Mouse (Mus musculus) macrophage (primary cell): ENCODE results near the gene Gm17571. TPM values are rescaled to one million over a fixed set of nuclear protein-coding genes. Genes with fewer than 3 reads are reported as not detected.

ENCODE experiments used
- H3K27ac ChIP-seq: fragments of 350-480 bp; formaldehyde crosslinking; 2 replicates; pipeline ENCODE4 v1.9.0; 2021
- H3K36me3 ChIP-seq: fragments of 350-480 bp; formaldehyde crosslinking; 2 replicates; pipeline ENCODE4 v1.9.0; 2021; ENCODE audit errors: inconsistent target
- H3K4me3 ChIP-seq: fragments of 350-480 bp; formaldehyde crosslinking; 2 replicates; pipeline ENCODE4 v1.9.0; 2021; ENCODE audit errors: inconsistent target
- H3K79me2 ChIP-seq: fragments of 350-480 bp; formaldehyde crosslinking; 2 replicates; pipeline ENCODE4 v1.9.0; 2021; ENCODE audit errors: inconsistent target
- WGBS: methylation state at CpG from one replicate; pipeline ENCODE4 v1.1.7; 2026; ENCODE audit warnings: inconsistent platforms; ENCODE audit not compliant: missing documents; 5-methylcytosine and 5-hydroxymethylcytosine counted together
- polyA plus RNA-seq: library from polyadenylated mRNA; stranded (reverse); fragments of 250-400 nt; gene quantifications from 3 replicates; pipeline ENCODE4 v1.2.4, GENCODE M21; 2018; ENCODE audit warnings: inconsistent platforms
- total RNA-seq, 78 experiments: library from RNA; depleted of rRNA; stranded (reverse); fragments of 250-400 nt; gene quantifications; 1 replicate in 9 of 78; 2 replicates in 24 of 78; 3 replicates in 43 of 78; 4 replicates in 2 of 78; pipeline ENCODE4 v1.2.4; 2018; ENCODE audit warnings: inconsistent platforms in 56 of 78

Gm17571 gene
- not detected for total RNA-seq (2018; cell fraction: chromatin; rRNA removed)
- not detected for total RNA-seq (2018; cell fraction: cytosol; rRNA removed)
- total RNA-seq (2018; cell fraction: nucleus; rRNA removed): not detected
- polyA plus RNA-seq: not detected in 3 replicates

GRCm38 (mm10) chr9:13446703-13447285 is at the start of gene Gm17571:
TSS of gene Gm17571 (minus strand) at chr9:13446753.
- no peak within 1 kb of the TSS for H3K4me3 ChIP-seq
- H3K27ac ChIP-seq: no peak within 1 kb of the TSS
- WGBS: 72% methylated on average over 4 of the region's 4 CpGs
- no peaks in the 10 kb centered on the region for H3K79me2 ChIP-seq
- no peaks in the 10 kb centered on the region for H3K36me3 ChIP-seq

GRCm38 (mm10) chr9:13495530-13495929 is 49.0 kb upstream of the Gm17571 start:
- Histone ChIP-seq H3K36me3 (no peaks in the 10 kb centered on the region), H3K4me3 (no peak overlapping the region)

DNA sequence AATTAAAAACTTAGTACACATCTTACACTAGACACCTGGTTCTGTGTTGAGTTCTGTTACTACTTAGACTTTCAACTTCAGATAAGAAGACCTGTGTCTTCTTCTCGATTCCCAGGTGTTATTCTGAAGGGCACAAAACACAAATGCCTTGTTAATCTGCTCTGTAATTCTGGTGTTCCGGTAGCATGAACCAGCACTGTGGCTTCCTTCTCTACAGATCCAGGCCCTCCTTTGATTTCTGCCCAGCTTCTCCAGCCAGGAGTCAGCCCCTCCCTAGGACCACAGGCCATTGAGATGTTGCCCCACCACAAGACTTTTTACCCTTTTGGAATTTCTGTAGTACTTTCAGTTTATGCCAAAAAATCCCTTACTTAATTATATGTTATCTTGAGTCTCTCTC is 47.2 kb upstream of the Gm17571 start:
- H3K4me3 ChIP-seq: no peak overlapping the region
- no peak overlapping the region for H3K27ac ChIP-seq
- no peaks in the 10 kb centered on the region for H3K36me3 ChIP-seq
- no peaks in the 10 kb centered on the region for H3K79me2 ChIP-seq
- 93% methylated on average over 2 of the region's 2 CpGs for WGBS

More at GRCm38 (mm10) chr9:13495530-13495929, 49.0 kb upstream of the Gm17571 start:
- H3K79me2 ChIP-seq: no peaks in the 10 kb centered on the region
- H3K27ac ChIP-seq: no peak overlapping the region

DNA sequence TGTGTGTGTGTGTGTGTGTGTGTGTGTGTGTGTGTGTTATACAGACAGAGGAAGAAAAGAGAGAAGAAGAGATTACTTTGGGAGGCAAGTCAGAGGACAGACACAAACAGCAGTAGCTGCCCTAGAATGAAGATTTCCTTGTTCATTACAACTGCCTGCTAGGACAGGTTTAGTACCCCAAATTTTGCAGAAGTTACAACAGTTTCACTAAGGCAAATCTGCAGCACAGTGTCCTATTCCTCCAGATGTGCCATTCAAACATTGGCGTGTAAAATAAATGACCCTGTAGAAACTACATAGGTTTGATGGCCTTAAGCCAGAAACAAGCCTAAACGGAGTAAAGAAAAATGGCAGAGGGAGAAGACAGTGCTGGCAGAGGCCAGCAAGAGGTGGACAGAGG is 46.3 kb upstream of the Gm17571 start:
- Histone ChIP-seq H3K79me2 (no peaks in the 10 kb centered on the region), H3K36me3 (no peaks in the 10 kb centered on the region), H3K27ac (no peak overlapping the region), H3K4me3 (no peak overlapping the region)
- WGBS: 58% methylated on average over 2 of the region's 2 CpGs

DNA sequence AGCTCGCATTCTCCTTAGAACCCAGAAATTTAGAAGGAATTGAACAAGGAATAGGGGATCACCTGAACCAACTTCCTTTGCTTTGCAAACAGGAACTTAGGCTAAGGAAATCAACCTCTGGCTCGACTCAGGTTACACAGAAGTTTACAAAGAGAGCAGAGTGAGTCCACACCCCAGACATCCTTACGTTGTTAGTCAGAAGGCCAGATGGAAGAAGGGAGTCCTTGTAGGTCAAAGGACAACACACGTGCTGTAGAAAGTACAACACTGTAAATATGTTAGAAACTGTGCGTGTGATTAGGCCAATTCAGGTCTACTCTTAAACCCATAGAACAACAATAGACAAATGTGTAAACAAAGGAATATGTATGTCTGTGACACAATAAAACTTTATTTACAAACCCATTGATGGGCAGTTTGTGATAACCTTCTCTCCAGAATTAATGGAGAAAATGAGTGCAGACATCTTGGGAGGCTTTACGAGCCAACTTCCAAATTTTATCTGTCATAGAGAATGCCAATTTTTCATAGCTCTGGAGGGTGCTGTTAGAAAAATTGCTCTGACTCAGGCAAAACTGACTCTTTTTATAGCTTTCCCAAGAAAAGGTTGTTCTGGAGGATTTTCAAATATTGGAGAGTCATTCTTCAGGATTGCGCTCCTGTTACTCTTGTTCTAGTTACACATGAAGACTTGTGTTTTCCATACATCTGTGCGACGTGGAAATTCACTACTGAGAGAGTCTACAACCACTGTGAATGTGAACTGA is 45.5 kb upstream of the Gm17571 start:
- WGBS: 83% methylated on average over 9 of the region's 9 CpGs

DNA sequence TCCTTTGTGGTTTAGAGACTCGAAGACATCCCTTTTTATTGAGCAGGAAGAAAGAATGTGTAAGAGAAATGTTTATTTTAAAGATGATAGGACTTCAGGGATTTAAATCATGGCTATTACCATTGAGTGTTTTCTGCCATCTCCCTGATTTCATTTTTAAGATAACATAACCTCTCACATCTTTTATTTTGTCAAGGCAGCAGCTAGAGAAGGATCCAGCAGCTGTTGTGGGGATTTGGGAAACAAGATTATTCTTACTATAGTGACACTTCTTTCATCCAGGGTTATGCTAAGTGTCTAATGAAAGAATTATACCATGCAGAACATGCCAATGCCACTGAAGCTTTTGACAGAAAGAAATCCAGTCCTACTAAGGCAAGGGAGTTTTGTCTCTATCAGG is 44.6 kb upstream of the Gm17571 start:
- WGBS: 42% methylated on average over 1 of the region's 1 CpGs
- Histone ChIP-seq H3K36me3 (no peaks in the 10 kb centered on the region), H3K4me3 (no peak overlapping the region), H3K79me2 (no peaks in the 10 kb centered on the region), H3K27ac (no peak overlapping the region)

More for the DNA sequence above, 45.5 kb upstream of the Gm17571 start:
- Histone ChIP-seq H3K36me3 (no peaks in the 10 kb centered on the region), H3K27ac (no peak overlapping the region), H3K79me2 (no peaks in the 10 kb centered on the region), H3K4me3 (no peak overlapping the region)

GRCm38 (mm10) chr9:13485914-13486313 is 39.4 kb upstream of the Gm17571 start:
- Histone ChIP-seq H3K4me3 (no peak overlapping the region), H3K27ac (no peak overlapping the region), H3K79me2 (no peaks in the 10 kb centered on the region), H3K36me3 (no peaks in the 10 kb centered on the region)
- WGBS: 96% methylated on average over 1 of the region's 1 CpGs

GRCm38 (mm10) chr9:13484267-13485240 is 38.0 kb upstream of the Gm17571 start:
- no peaks in the 10 kb centered on the region for H3K79me2 ChIP-seq
- no peaks in the 10 kb centered on the region for H3K36me3 ChIP-seq
- no peak overlapping the region for H3K4me3 ChIP-seq
- H3K27ac ChIP-seq: no peak overlapping the region
- WGBS: 48% methylated on average over 12 of the region's 12 CpGs

- no peaks in the 10 kb centered on the region for H3K79me2 ChIP-seq
- H3K27ac ChIP-seq: no peak overlapping the region
- H3K4me3 ChIP-seq: no peak overlapping the region
- no peaks in the 10 kb centered on the region for H3K36me3 ChIP-seq
- WGBS: 92% methylated on average over 5 of the region's 5 CpGs
Measured at GRCm38 (mm10) chr9:13483199-13484068, 36.9 kb upstream of the Gm17571 start.

- Histone ChIP-seq H3K4me3 (no peak overlapping the region), H3K79me2 (no peaks in the 10 kb centered on the region), H3K27ac (no peak overlapping the region), H3K36me3 (no peaks in the 10 kb centered on the region)
- WGBS: 94% methylated on average over 4 of the region's 4 CpGs
Measured at GRCm38 (mm10) chr9:13479275-13479674, 32.7 kb upstream of the Gm17571 start.

DNA sequence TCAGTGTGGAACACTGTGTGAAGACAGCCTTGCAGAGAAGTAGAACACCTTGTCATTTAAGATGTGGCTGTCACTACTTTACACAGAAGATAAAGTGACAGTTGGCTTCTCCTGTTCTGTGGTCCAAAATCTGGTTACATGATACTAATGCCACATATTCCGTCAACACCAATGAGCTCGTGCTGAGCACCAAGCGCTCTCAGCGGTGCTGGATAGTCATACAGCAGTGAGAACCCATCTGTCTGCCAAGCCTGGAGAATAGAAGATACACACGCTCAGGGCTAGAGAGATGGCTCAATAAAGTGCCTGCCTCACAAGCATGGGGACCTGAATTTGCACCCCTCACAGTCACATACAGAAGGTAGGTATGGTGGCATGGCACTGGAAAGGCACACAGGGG is 28.4 kb upstream of the Gm17571 start:
- Histone ChIP-seq H3K79me2 (no peaks in the 10 kb centered on the region), H3K27ac (no peak overlapping the region), H3K36me3 (no peaks in the 10 kb centered on the region), H3K4me3 (no peak overlapping the region)
- 90% methylated on average over 5 of the region's 5 CpGs for WGBS

GRCm38 (mm10) chr9:13470013-13470412 is 23.5 kb upstream of the Gm17571 start:
- Histone ChIP-seq H3K27ac (no peak overlapping the region), H3K36me3 (no peaks in the 10 kb centered on the region), H3K79me2 (no peaks in the 10 kb centered on the region), H3K4me3 (no peak overlapping the region)
- 16% methylated on average over 7 of the region's 7 CpGs for WGBS

- Histone ChIP-seq H3K36me3 (no peaks in the 10 kb centered on the region), H3K27ac (no peak overlapping the region)
- WGBS: 68% methylated on average over 6 of the region's 6 CpGs
Measured at GRCm38 (mm10) chr9:13468778-13469177, 22.2 kb upstream of the Gm17571 start.

GRCm38 (mm10) chr9:13467745-13468144 is 21.2 kb upstream of the Gm17571 start:
- H3K27ac ChIP-seq: no peak overlapping the region
- H3K4me3 ChIP-seq: no peak overlapping the region
- WGBS: 97% methylated on average over 7 of the region's 7 CpGs
- no peaks in the 10 kb centered on the region for H3K36me3 ChIP-seq
- no peaks in the 10 kb centered on the region for H3K79me2 ChIP-seq

More at GRCm38 (mm10) chr9:13468778-13469177, 22.2 kb upstream of the Gm17571 start:
- Histone ChIP-seq H3K4me3 (no peak overlapping the region), H3K79me2 (no peaks in the 10 kb centered on the region)
